Mouse (Mus musculus): ENCODE measurements around the gene Usp51. TPM values are rescaled to one million over a fixed set of nuclear protein-coding genes. Genes with fewer than 3 reads are reported as not detected.
"Not testable (repeated sequence)": the region's sequence is repeated elsewhere in the genome, so short reads cannot be mapped to it uniquely, and the experiment has no call there.

The Usp51 gene
- not detected for total RNA-seq (2021)
- long read RNA-seq, experiment 1 = 0 reads
- long read RNA-seq, experiment 2 = 0 reads

GRCm38 (mm10) chrX:153006387-153006841, at the start of gene Usp51:
Gene Usp51, plus strand, starts transcription at chrX:153006469.
- DNase-seq (ENCODE audit: low spot score) = peak; percentile 2

- DNase-seq (ENCODE audit: low spot score) = peak; percentile 1
Measured at GRCm38 (mm10) chrX:152969606-152970005, 36.7 kb upstream of the Usp51 start.

GRCm38 (mm10) chrX:152973476-152974203, 32.6 kb upstream of the Usp51 start:
- not testable (repeated sequence) for DNase-seq (ENCODE audit: low spot score)

- no peak for DNase-seq (ENCODE audit: low spot score)
Measured at GRCm38 (mm10) chrX:152974204-152974661, 32.0 kb upstream of the Usp51 start.

- DNase-seq (ENCODE audit: low spot score) = no peak
Measured at GRCm38 (mm10) chrX:152976538-152976937, 29.7 kb upstream of the Usp51 start.

GRCm38 (mm10) chrX:152985009-152985408, 21.3 kb upstream of the Usp51 start:
- no peak for DNase-seq (ENCODE audit: low spot score)

GRCm38 (mm10) chrX:152989852-152990251, 16.4 kb upstream of the Usp51 start:
- not testable (repeated sequence) for DNase-seq (ENCODE audit: low spot score)

GRCm38 (mm10) chrX:152996105-152996504, 10.2 kb upstream of the Usp51 start:
- DNase-seq (ENCODE audit: low spot score) = not testable (repeated sequence)

GRCm38 (mm10) chrX:153007021-153007684, 884 bp downstream of the Usp51 start:
- peak; percentile 8 for DNase-seq (ENCODE audit: low spot score)

- no peak for DNase-seq (ENCODE audit: low spot score)
Measured at GRCm38 (mm10) chrX:153007685-153008047, 1.4 kb downstream of the Usp51 start.

- not testable (repeated sequence) for DNase-seq (ENCODE audit: low spot score)
Measured at GRCm38 (mm10) chrX:153025255-153025654, 19.0 kb downstream of the Usp51 start.

GRCm38 (mm10) chrX:153025709-153026108, 19.4 kb downstream of the Usp51 start:
- DNase-seq (ENCODE audit: low spot score) = not testable (repeated sequence)

- not testable (repeated sequence) for DNase-seq (ENCODE audit: low spot score)
Measured at GRCm38 (mm10) chrX:153031547-153031946, 25.3 kb downstream of the Usp51 start.

- DNase-seq (ENCODE audit: low spot score) = peak; percentile 72
Measured at GRCm38 (mm10) chrX:153037087-153037971, 31.1 kb downstream of the Usp51 start, which contains the start of gene Mageh1. Gene Mageh1, minus strand, starts transcription at chrX:153037575.

- not testable (repeated sequence) for DNase-seq (ENCODE audit: low spot score)
Measured at GRCm38 (mm10) chrX:153037972-153038744, 31.9 kb downstream of the Usp51 start.

Other genes with a start within 250 kb of the Usp51 start
- 1 to 10 TPM; 1.5 to 1.6 TPM for gene Shroom2, start 237.0 kb upstream of the Usp51 start, total RNA-seq (2021)
- not detected for gene Gpr143, start 224.5 kb upstream of the Usp51 start, total RNA-seq (2021)
- 1 to 10 TPM; 2.9 to 3.7 TPM for gene Mageh1, start 31.1 kb downstream of the Usp51 start, total RNA-seq (2021)
- gene Foxr2, start 112.3 kb downstream of the Usp51 start, total RNA-seq (2021) = not detected
- 1 to 10 TPM; 2.3 to 3.1 TPM for gene Rragb, start 133.5 kb downstream of the Usp51 start, total RNA-seq (2021)
- under 1 TPM; 0.14 to 0.24 TPM for gene Klf8, start 231.0 kb downstream of the Usp51 start, total RNA-seq (2021)

Measured in gastrocnemius, adult 18-20 months (tissue).